Mouse (Mus musculus): Measurements from ENCODE around the gene Moxd2. TPM values are rescaled to one million over a fixed set of nuclear protein-coding genes. Genes with fewer than 3 reads are reported as not detected.

Gene Moxd2
- polyA plus RNA-seq, 1 experiment from 2014 or later = not detected

DNA sequence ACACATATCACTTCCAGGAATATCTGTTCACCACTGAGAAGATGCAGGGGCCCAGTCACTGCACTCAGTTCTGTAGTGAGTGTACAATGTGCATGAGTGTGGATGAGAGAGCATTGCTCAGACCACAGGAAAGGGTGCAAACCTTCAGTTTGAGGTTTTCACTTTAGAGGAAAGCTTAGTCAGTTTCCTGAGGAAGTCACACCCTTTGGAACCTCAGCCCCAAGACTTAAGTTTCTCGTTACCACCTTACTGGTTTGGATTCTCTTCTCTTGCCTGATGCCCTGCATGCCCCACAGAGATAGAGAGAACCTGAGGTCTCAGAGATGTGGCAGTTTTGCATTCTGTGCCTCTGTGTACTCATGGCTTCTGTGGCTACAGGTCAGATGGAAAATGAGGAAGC lies 3.7 kb upstream of the Moxd2 start:
- H3K9ac ChIP-seq (ENCODE audit: low read length) = no peak overlapping the region
- no peak overlapping the region for H3K4me3 ChIP-seq (ENCODE audit: low read depth, low read length)
- WGBS = 65% methylated on average over 1 of the region's 1 CpGs
- no peak overlapping the region for H3K4me2 ChIP-seq (replicated peaks; ENCODE audit: low read depth)
- TF ChIP-seq CTCF (IDR thresholded peaks at IDR 0.05; ENCODE audit: low read depth) = no peak
- TF ChIP-seq EP300 (optimal IDR thresholded peaks at IDR 0.05) = no peak
- ATAC-seq (ENCODE audit: low FRiP score, low TSS enrichment) = no peak
- H3K9me3 ChIP-seq (ENCODE audit: control insufficient read depth, low read length) = no peaks in the 10 kb centered on the region
- no peaks in the 10 kb centered on the region for H3K27me3 ChIP-seq (ENCODE audit: control insufficient read depth, insufficient read depth, low read length)
- H3K36me3 ChIP-seq (ENCODE audit: control insufficient read depth, insufficient read depth, low read length) = no peaks in the 10 kb centered on the region
- no peak for DNase-seq (ENCODE audit: low spot score)
- H3K27ac ChIP-seq (replicated peaks) = no peak overlapping the region
- H3K4me1 ChIP-seq (replicated peaks; ENCODE audit: control insufficient read depth, insufficient read depth) = no peaks in the 10 kb centered on the region

DNA sequence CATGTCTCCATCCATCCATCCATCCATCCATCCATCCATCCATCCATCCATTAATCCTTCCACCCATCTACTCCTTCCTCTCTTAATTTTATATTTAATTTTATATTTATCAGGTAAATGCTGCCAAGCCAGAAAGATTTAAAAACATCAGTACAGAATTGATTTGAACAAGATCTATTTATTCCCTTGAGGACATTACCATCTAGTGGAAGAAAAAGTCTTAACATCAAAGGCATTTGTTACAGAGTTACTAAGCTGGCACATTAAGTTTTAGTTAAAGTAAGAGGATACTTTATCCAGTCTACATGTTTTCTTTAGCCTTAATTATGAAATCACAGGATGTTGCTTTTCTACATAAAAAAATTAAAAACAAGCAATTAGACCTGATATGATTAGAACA lies 42.0 kb downstream of the Moxd2 start:
- Histone ChIP-seq H3K36me3 (ENCODE audit: control insufficient read depth, insufficient read depth, low read length) (no peaks in the 10 kb centered on the region), H3K27ac (replicated peaks) (no peak overlapping the region), H3K4me1 (replicated peaks; ENCODE audit: control insufficient read depth, insufficient read depth) (no peaks in the 10 kb centered on the region), H3K9me3 (ENCODE audit: control insufficient read depth, low read length) (no peaks in the 10 kb centered on the region), H3K4me3 (ENCODE audit: low read depth, low read length) (no peak overlapping the region), H3K27me3 (ENCODE audit: control insufficient read depth, insufficient read depth, low read length) (no peaks in the 10 kb centered on the region), H3K9ac (ENCODE audit: low read length) (no peak overlapping the region), H3K4me2 (replicated peaks; ENCODE audit: low read depth) (no peak overlapping the region)
- TF ChIP-seq CTCF (IDR thresholded peaks at IDR 0.05; ENCODE audit: low read depth) (0 out of 2 replicates have a peak, but pooled peaks have one; percentile 4), EP300 (optimal IDR thresholded peaks at IDR 0.05) (no peak)
- ATAC-seq (ENCODE audit: low FRiP score, low TSS enrichment) (no peak), DNase-seq (ENCODE audit: low spot score) (no peak)

Other genes with a start within 250 kb of the Moxd2 start
- not detected in 2 replicates for gene Prss58, start 12.9 kb upstream of the Moxd2 start, polyA plus RNA-seq (2015; fragmentation: Nextera tagmentation; extraction: Ambion mirVana)
- gene 1700074P13Rik, start 53.1 kb upstream of the Moxd2 start, polyA plus RNA-seq (2015; fragmentation: Nextera tagmentation; extraction: Ambion mirVana) = not detected in 2 replicates
- not detected in 2 replicates for gene Gm4744, start 64.4 kb upstream of the Moxd2 start, polyA plus RNA-seq (2015; fragmentation: Nextera tagmentation; extraction: Ambion mirVana)
- 0.22 and 0.74 TPM in 2 replicates for gene 1810009J06Rik, start 77.3 kb upstream of the Moxd2 start, polyA plus RNA-seq (2015; fragmentation: Nextera tagmentation; extraction: Ambion mirVana)
- gene Gm2663, start 112.0 kb upstream of the Moxd2 start, polyA plus RNA-seq (2015; fragmentation: Nextera tagmentation; extraction: Ambion mirVana) = 0.23 and 0.57 TPM in 2 replicates
- 1.0 and 1.4 TPM in 2 replicates for gene 2210010C04Rik, start 148.0 kb upstream of the Moxd2 start, polyA plus RNA-seq (2015; fragmentation: Nextera tagmentation; extraction: Ambion mirVana)